Mouse (Mus musculus) midbrain, embryonic 15.5 days (tissue): ENCODE results near the gene Taf6. TPM values are rescaled to one million over a fixed set of nuclear protein-coding genes. Genes with fewer than 3 reads are reported as not detected.
A peak's percentile ranks its signal among the peaks of the same experiment; 100 is the strongest.

Experiments used
- microRNA counts: library from miRNA; unstranded; fragments of <30 nt; microRNA quantifications from one replicate; lab custom pipeline; 2016
- microRNA-seq: library from miRNA; unstranded; fragments of <30 nt; microRNA quantifications from one replicate; pipeline ENCODE4, GENCODE M21; 2016
- polyA plus RNA-seq: library from polyadenylated mRNA; unstranded; fragments of >200 nt; fragmentation: Nextera tagmentation; extraction: Ambion mirVana; gene quantifications from 2 replicates; pipeline ENCODE4 v1.2.1, GENCODE M21; 2015

The Taf6 gene
- polyA plus RNA-seq, 1 experiment from 2014 or later = 83.6 TPM

MicroRNA genes within 50 kb of the gene (microRNA counts, 519-probe panel; counts per million panel counts)
- 3,724 counts per million, percentile 84 among the panel's probes with 10 or more counts for microRNA mmu-miR-106b (lab: Ali Mortazavi, UCI)
- microRNA mmu-miR-25 (lab: Ali Mortazavi, UCI) = 4,543 counts per million, percentile 95 among the panel's probes with 10 or more counts
- microRNA mmu-miR-93 (lab: Ali Mortazavi, UCI) = 3,823 counts per million, percentile 85 among the panel's probes with 10 or more counts

Small RNA genes lying within 50 kb of the gene (microRNA-seq; reads per million reads assigned to microRNA genes)
- 7,594 reads per million, percentile 94 among the genes with 10 or more reads in this experiment for gene Mir106b
- 387 reads per million, percentile 68 among the genes with 10 or more reads in this experiment for gene Mir25
- 14,006 reads per million, percentile 97 among the genes with 10 or more reads in this experiment for gene Mir93

Other genes with a start within 250 kb of the Taf6 start
- 0.31 and 0.43 TPM in 2 replicates for gene Gjc3, start 224.4 kb downstream of the Taf6 start, polyA plus RNA-seq
- not detected in 2 replicates for gene Azgp1, start 205.9 kb downstream of the Taf6 start, polyA plus RNA-seq
- gene Smok3a, start 166.2 kb downstream of the Taf6 start, polyA plus RNA-seq = not detected in 2 replicates
- not detected in 2 replicates for gene Smok3b, start 166.0 kb downstream of the Taf6 start, polyA plus RNA-seq
- not detected in 2 replicates for gene Smok3c, start 134.3 kb downstream of the Taf6 start, polyA plus RNA-seq
- gene Zkscan1, start 102.4 kb downstream of the Taf6 start, polyA plus RNA-seq = 24.5 and 25.8 TPM in 2 replicates
- 104 and 111 TPM in 2 replicates for gene Zscan21, start 70.5 kb downstream of the Taf6 start, polyA plus RNA-seq
- 31.6 and 33.7 TPM in 2 replicates for gene Zfp113, start 31.7 kb downstream of the Taf6 start, polyA plus RNA-seq
- gene Cops6, start 26.4 kb downstream of the Taf6 start, polyA plus RNA-seq = 310 and 323 TPM in 2 replicates
- 28.5 and 30.5 TPM in 2 replicates for gene Ap4m1, start 15.4 kb downstream of the Taf6 start, polyA plus RNA-seq
- 93.3 and 95.3 TPM in 2 replicates for gene Mcm7, start 15.0 kb downstream of the Taf6 start, polyA plus RNA-seq
- gene Cnpy4, start within 50 bp of the Taf6 start, polyA plus RNA-seq = 33.3 and 35.5 TPM in 2 replicates
- gene Mblac1, start 6.9 kb upstream of the Taf6 start, polyA plus RNA-seq = 15.1 and 18.5 TPM in 2 replicates
- 0.06 TPM in 1 of 2 replicates, not detected in the other for gene Nxpe5, start 38.4 kb upstream of the Taf6 start, polyA plus RNA-seq
- gene Lamtor4, start 68.0 kb upstream of the Taf6 start, polyA plus RNA-seq = 96.4 and 108 TPM in 2 replicates
- 19.5 and 20.8 TPM in 2 replicates for gene BC037034, start 76.6 kb upstream of the Taf6 start, polyA plus RNA-seq
- 2.1 and 2.9 TPM in 2 replicates for gene Gal3st4, start 85.4 kb upstream of the Taf6 start, polyA plus RNA-seq
- gene Gm43720, start 92.5 kb upstream of the Taf6 start, polyA plus RNA-seq = 0.04 and 0.09 TPM in 2 replicates
- 218 and 231 TPM in 2 replicates for gene Gpc2, start 92.6 kb upstream of the Taf6 start, polyA plus RNA-seq
- 8.3 and 9.7 TPM in 2 replicates for gene Stag3, start 92.8 kb upstream of the Taf6 start, polyA plus RNA-seq
- gene Pvrig, start 154.5 kb upstream of the Taf6 start, polyA plus RNA-seq = 0.22 TPM in 1 of 2 replicates, not detected in the other